Mouse (Mus musculus) gastrocnemius, adult 2 months (tissue): ENCODE results near the gene Snx20. TPM values are rescaled to one million over a fixed set of nuclear protein-coding genes. Genes with fewer than 3 reads are reported as not detected.

ENCODE experiments used
- DNase-seq: peaks from one replicate; pipeline ENCODE4 v3.0.0; 2022
- H3K27ac ChIP-seq: fragments of 200-600 bp; 2 replicates; pipeline ENCODE4 v1.8.1; 2022; ENCODE audit warnings: mild to moderate bottlenecking
- H3K4me3 ChIP-seq: fragments of 200-600 bp; 2 replicates; pipeline ENCODE4 v1.8.1; 2022; ENCODE audit warnings: mild to moderate bottlenecking, moderate library complexity
- CTCF ChIP-seq: fragments of 200-600 bp; IDR thresholded peaks from 2 replicates; pipeline ENCODE4 v1.8.1; 2022; ENCODE audit warnings: antibody characterized with exemption, mild to moderate bottlenecking, moderate library complexity
- intact Hi-C: fragments of 180-260 bp; cut with DNase I; formaldehyde crosslinking; loops from one replicate; pipeline ENCODE4 v1.15.1; 2025
- long read RNA-seq, 2 experiments: library from polyadenylated mRNA; stranded (forward); transcript quantifications; one replicate each; pipeline ENCODE4 v2.0.0; 2021
- total RNA-seq, 2 experiments: library from RNA; stranded (reverse); gene quantifications; 2 replicates each; pipeline ENCODE4 v1.2.3; 2021

Snx20 gene
- total RNA-seq: under 1 TPM in 1 of 2 experiments, not detected in 1; 0.28 TPM
- long read RNA-seq, experiment 1: 0 reads
- long read RNA-seq, experiment 2: 0 reads

GRCm38 (mm10) chr8:88635474-88636397, at the start of gene Snx20:
TSS of gene Snx20 (minus strand) at chr8:88636128.
- TF ChIP-seq CTCF: no peak
- peak within 1 kb of the TSS; percentile 40 for H3K27ac ChIP-seq
- peak within 1 kb of the TSS; percentile 54 for H3K4me3 ChIP-seq
- intact Hi-C loops: no loop called here
- DNase-seq: no peak

- Histone ChIP-seq H3K4me3 (no peak overlapping the region), H3K27ac (no peak overlapping the region)
- intact Hi-C loops: no loop called here
- no peak for TF ChIP-seq CTCF
- DNase-seq: peak; percentile 34
These were observed 47.8 kb upstream of the Snx20 start for GRCm38 (mm10) chr8:88683656-88684289.

- no peak overlapping the region for H3K27ac ChIP-seq
- intact Hi-C loops: no loop called here
These were observed 45.1 kb upstream of the Snx20 start for GRCm38 (mm10) chr8:88681046-88681445.

GRCm38 (mm10) chr8:88680566-88680965, 44.6 kb upstream of the Snx20 start:
- Histone ChIP-seq H3K4me3 (no peak overlapping the region), H3K27ac (no peak overlapping the region)
- intact Hi-C loops: no loop called here
- no peak for DNase-seq
- no peak for TF ChIP-seq CTCF

More at GRCm38 (mm10) chr8:88681046-88681445, 45.1 kb upstream of the Snx20 start:
- no peak for DNase-seq
- TF ChIP-seq CTCF: no peak
- no peak overlapping the region for H3K4me3 ChIP-seq

GRCm38 (mm10) chr8:88677071-88677470, 41.1 kb upstream of the Snx20 start:
- no peak for TF ChIP-seq CTCF
- Histone ChIP-seq H3K27ac (no peak overlapping the region), H3K4me3 (no peak overlapping the region)
- intact Hi-C loops: no loop called here
- no peak for DNase-seq

- TF ChIP-seq CTCF: no peak
- no peak for DNase-seq
- intact Hi-C loops: no loop called here
- Histone ChIP-seq H3K27ac (no peak overlapping the region), H3K4me3 (no peak overlapping the region)
These were observed 39.6 kb upstream of the Snx20 start for GRCm38 (mm10) chr8:88675372-88676165.

GRCm38 (mm10) chr8:88673859-88674258, 37.9 kb upstream of the Snx20 start:
- no peak overlapping the region for H3K27ac ChIP-seq
- intact Hi-C loops: no loop called here
- no peak for TF ChIP-seq CTCF
- no peak for DNase-seq
- no peak overlapping the region for H3K4me3 ChIP-seq

- Histone ChIP-seq H3K4me3 (no peak overlapping the region), H3K27ac (no peak overlapping the region)
- TF ChIP-seq CTCF: no peak
- DNase-seq: no peak
- intact Hi-C loops: no loop called here
These were observed 35.6 kb upstream of the Snx20 start for GRCm38 (mm10) chr8:88671575-88671974.

GRCm38 (mm10) chr8:88670782-88671181, 34.9 kb upstream of the Snx20 start:
- Histone ChIP-seq H3K27ac (no peak overlapping the region), H3K4me3 (no peak overlapping the region)
- no peak for DNase-seq
- intact Hi-C loops: no loop called here
- no peak for TF ChIP-seq CTCF

- Histone ChIP-seq H3K27ac (peak overlapping the region; percentile 28; the same call in 1 of the 2 replicates), H3K4me3 (no peak overlapping the region)
- intact Hi-C loops: no loop called here
- TF ChIP-seq CTCF: no peak
- no peak for DNase-seq
These were observed 32.6 kb upstream of the Snx20 start for GRCm38 (mm10) chr8:88668400-88669086.

GRCm38 (mm10) chr8:88666435-88666834, 30.5 kb upstream of the Snx20 start:
- Histone ChIP-seq H3K4me3 (no peak overlapping the region), H3K27ac (no peak overlapping the region)
- no peak for DNase-seq
- TF ChIP-seq CTCF: no peak
- intact Hi-C loops: no loop called here

- no peak for DNase-seq
- intact Hi-C loops: no loop called here
- H3K4me3 ChIP-seq: no peak overlapping the region
- TF ChIP-seq CTCF: no peak
- no peak overlapping the region for H3K27ac ChIP-seq
These were observed 29.0 kb upstream of the Snx20 start for GRCm38 (mm10) chr8:88664947-88665346.
